Mouse (Mus musculus) MEL (cell line): ENCODE data around the gene F830045P16Rik. TPM values are rescaled to one million over a fixed set of nuclear protein-coding genes. Genes with fewer than 3 reads are reported as not detected.

Experiments
- DNase-seq: peaks from one replicate; pipeline ENCODE4 v3.0.0; 2011; ENCODE audit warnings: low read depth, low spot score
- H3K27ac ChIP-seq: 2 replicates; pipeline ENCODE4 v1.5.1; 2012; ENCODE audit warnings: low read depth, mild to moderate bottlenecking, control low read depth, low read length, moderate library complexity; ENCODE audit not compliant: control insufficient read depth
- H3K27me3 ChIP-seq, 2 experiments: fragments of 150-350 bp in 1 of 2; sonication (generic) in 1 of 2; 2 replicates each; pipeline ENCODE4 v1.6.1; 2012; ENCODE audit warnings: low read length in 2 of 2, mild to moderate bottlenecking in 2 of 2, improper control_type of control experiment in 1 of 2, moderate library complexity in 1 of 2; ENCODE audit not compliant: insufficient read depth in 2 of 2, control insufficient read depth in 1 of 2
- H3K36me3 ChIP-seq, 2 experiments: 2 replicates each; pipeline ENCODE4 v1.6.1; 2012 to 2014; ENCODE audit warnings: low read length in 2 of 2, improper control_type of control experiment in 1 of 2, inconsistent platforms in 1 of 2, mild to moderate bottlenecking in 1 of 2; ENCODE audit not compliant: insufficient read depth in 2 of 2, control insufficient read depth in 1 of 2
- H3K4me1 ChIP-seq, 2 experiments: fragments of 150-350 bp in 1 of 2; sonication (generic) in 1 of 2; 2 replicates each; pipeline ENCODE4 v1.6.1; 2012; ENCODE audit warnings: low read length in 2 of 2, improper control_type of control experiment in 1 of 2, mild to moderate bottlenecking in 1 of 2; ENCODE audit not compliant: insufficient read depth in 2 of 2, control insufficient read depth in 1 of 2
- H3K4me3 ChIP-seq, 2 experiments: fragments of 150-350 bp in 1 of 2; sonication (generic) in 1 of 2; 2 replicates each; pipeline ENCODE4 v1.5.1; 2012; ENCODE audit warnings: low read depth in 2 of 2, low read length in 2 of 2, mild to moderate bottlenecking in 2 of 2, moderate library complexity in 2 of 2, control low read depth in 1 of 2, improper control_type of control experiment in 1 of 2; ENCODE audit not compliant: control insufficient read depth in 1 of 2, insufficient read depth in 1 of 2
- H3K79me2 ChIP-seq: 2 replicates; pipeline ENCODE4 v1.6.1; 2012; ENCODE audit warnings: mild to moderate bottlenecking, low read length, moderate library complexity; ENCODE audit not compliant: control insufficient read depth, poor library complexity, insufficient read depth
- H3K9ac ChIP-seq: 2 replicates; pipeline ENCODE4 v1.6.1; 2012; ENCODE audit warnings: low read depth, mild to moderate bottlenecking, control low read depth, low read length, moderate library complexity; ENCODE audit not compliant: control insufficient read depth, poor library complexity, severe bottlenecking
- H3K9me3 ChIP-seq: fragments of 150-350 bp; sonication (generic); replicated peaks from 2 replicates; pipeline ENCODE4 v1.6.1; 2012; ENCODE audit warnings: mild to moderate bottlenecking, low read length, improper control_type of control experiment, moderate library complexity; ENCODE audit not compliant: insufficient read depth
- BHLHE40 ChIP-seq: IDR thresholded peaks from 2 replicates; pipeline ENCODE4 v1.6.1; 2012; ENCODE audit warnings: low read depth, mild to moderate bottlenecking, inconsistent platforms, low read length, improper control_type of control experiment, borderline replicate concordance
- CHD1 ChIP-seq: IDR thresholded peaks from 2 replicates; pipeline ENCODE4 v1.6.1; 2012; ENCODE audit warnings: low read depth, mild to moderate bottlenecking, inconsistent platforms, low read length, improper control_type of control experiment
- ELF1 ChIP-seq: IDR thresholded peaks from 2 replicates; pipeline ENCODE4 v1.6.1; 2014; ENCODE audit warnings: low read depth, mild to moderate bottlenecking, inconsistent platforms, low read length, improper control_type of control experiment, moderate library complexity
- GATA1 ChIP-seq: IDR thresholded peaks from 2 replicates; pipeline ENCODE4 v1.6.1; 2011; ENCODE audit warnings: low read depth, low read length, improper control_type of control experiment
- JUND ChIP-seq: IDR thresholded peaks from 2 replicates; pipeline ENCODE4 v1.6.1; 2011; ENCODE audit warnings: low read depth, mild to moderate bottlenecking, improper control_type of control experiment, low read length
- KAT2A ChIP-seq: conservative IDR thresholded peaks from 2 replicates; pipeline ENCODE4 v1.6.1; 2012; ENCODE audit warnings: low read depth, low read length, improper control_type of control experiment, inconsistent platforms
- POLR2AphosphoS2 ChIP-seq: IDR thresholded peaks from 2 replicates; pipeline ENCODE4 v1.6.1; 2011; ENCODE audit warnings: low read length, improper control_type of control experiment
- RCOR1 ChIP-seq: IDR thresholded peaks from 2 replicates; pipeline ENCODE4 v1.6.1; 2012; ENCODE audit warnings: low read depth, mild to moderate bottlenecking, inconsistent platforms, low read length, improper control_type of control experiment
- TAL1 ChIP-seq: IDR thresholded peaks from 2 replicates; pipeline ENCODE4 v1.6.1; 2012; ENCODE audit warnings: mild to moderate bottlenecking, inconsistent platforms, low read length, moderate library complexity, mixed read lengths
- TBP ChIP-seq: IDR thresholded peaks from 2 replicates; pipeline ENCODE4 v1.8.0; 2011; ENCODE audit warnings: low read depth, low read length, improper control_type of control experiment
- TCF12 ChIP-seq: IDR thresholded peaks from 2 replicates; pipeline ENCODE4 v1.6.1; 2014; ENCODE audit warnings: low read depth, mild to moderate bottlenecking, inconsistent platforms, low read length, improper control_type of control experiment, moderate library complexity
- UBTF ChIP-seq: IDR thresholded peaks from 2 replicates; pipeline ENCODE4 v1.6.1; 2012; ENCODE audit warnings: low read depth, mild to moderate bottlenecking, inconsistent platforms, low read length, improper control_type of control experiment, moderate library complexity, borderline replicate concordance; ENCODE audit not compliant: insufficient read depth
- USF1 ChIP-seq: IDR thresholded peaks from 2 replicates; pipeline ENCODE4 v1.6.1; 2014; ENCODE audit warnings: low read depth, mild to moderate bottlenecking, inconsistent platforms, low read length, improper control_type of control experiment, moderate library complexity
- ZC3H11A ChIP-seq: IDR thresholded peaks from 2 replicates; pipeline ENCODE4 v1.6.1; 2012; ENCODE audit warnings: low read depth, mild to moderate bottlenecking, inconsistent platforms, low read length, improper control_type of control experiment
- ZNF384 ChIP-seq: IDR thresholded peaks from 2 replicates; pipeline ENCODE4 v1.6.1; 2012; ENCODE audit warnings: low read depth, mild to moderate bottlenecking, inconsistent platforms, low read length, improper control_type of control experiment
- polyA plus RNA-seq, 2 experiments: library from polyadenylated mRNA; stranded (reverse) in 1 of 2; unstranded in 1 of 2; fragments of >175 nt in 1 of 2; fragments of >200 nt in 1 of 2; gene quantifications; 2 replicates each; pipeline versions ENCODE4 v1.2.1 to v1.2.4; 2012; ENCODE audit warnings: low replicate concordance in 2 of 2, low read depth in 1 of 2; ENCODE audit not compliant: insufficient read length in 2 of 2, insufficient read depth in 1 of 2, missing spikeins in 1 of 2
- total RNA-seq: library from RNA; depleted of rRNA; stranded (reverse); fragments of 300-350 nt; gene quantifications from 2 replicates; pipeline ENCODE4 v1.2.3, GENCODE M21; 2012

Gene F830045P16Rik
- total and polyA plus RNA-seq, 3 experiments, result not detected

DNA sequence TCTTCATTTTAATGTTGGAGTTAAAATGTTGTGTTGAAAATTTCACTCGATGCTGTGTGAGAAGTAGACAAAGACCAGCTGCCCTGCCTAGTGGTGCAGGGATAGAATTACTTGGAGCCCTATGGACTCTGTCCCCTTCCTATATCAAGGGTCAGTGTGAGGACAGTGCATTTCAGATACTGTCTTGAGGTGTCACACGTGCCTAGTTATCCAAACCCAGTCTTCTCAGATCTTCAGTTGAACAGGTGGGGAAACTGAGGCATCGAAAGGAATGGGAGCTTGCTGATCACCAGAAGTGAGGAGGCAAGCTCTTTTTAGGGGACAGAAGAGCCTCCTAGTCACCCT lies 22.4 kb upstream of the F830045P16Rik start:
- H3K36me3 ChIP-seq, result no peaks in the 10 kb centered on the region
- no peak for DNase-seq
- no peaks in the 10 kb centered on the region for H3K9me3 ChIP-seq
- TF ChIP-seq TAL1 (no peak), JUND (no peak), GATA1 (no peak), RCOR1 (no peak), BHLHE40 (no peak)
- H3K27me3 ChIP-seq, result peaks cover 0 to 5% of the 10 kb centered on the region in 2 experiments; a peak in 1 of 4 replicates
- H3K27ac ChIP-seq, result no peak overlapping the region
- no peak overlapping the region for H3K4me3 ChIP-seq
- H3K4me1 ChIP-seq, result no peaks in the 10 kb centered on the region
- H3K79me2 ChIP-seq, result no peaks in the 10 kb centered on the region
- H3K9ac ChIP-seq, result no peak overlapping the region

DNA sequence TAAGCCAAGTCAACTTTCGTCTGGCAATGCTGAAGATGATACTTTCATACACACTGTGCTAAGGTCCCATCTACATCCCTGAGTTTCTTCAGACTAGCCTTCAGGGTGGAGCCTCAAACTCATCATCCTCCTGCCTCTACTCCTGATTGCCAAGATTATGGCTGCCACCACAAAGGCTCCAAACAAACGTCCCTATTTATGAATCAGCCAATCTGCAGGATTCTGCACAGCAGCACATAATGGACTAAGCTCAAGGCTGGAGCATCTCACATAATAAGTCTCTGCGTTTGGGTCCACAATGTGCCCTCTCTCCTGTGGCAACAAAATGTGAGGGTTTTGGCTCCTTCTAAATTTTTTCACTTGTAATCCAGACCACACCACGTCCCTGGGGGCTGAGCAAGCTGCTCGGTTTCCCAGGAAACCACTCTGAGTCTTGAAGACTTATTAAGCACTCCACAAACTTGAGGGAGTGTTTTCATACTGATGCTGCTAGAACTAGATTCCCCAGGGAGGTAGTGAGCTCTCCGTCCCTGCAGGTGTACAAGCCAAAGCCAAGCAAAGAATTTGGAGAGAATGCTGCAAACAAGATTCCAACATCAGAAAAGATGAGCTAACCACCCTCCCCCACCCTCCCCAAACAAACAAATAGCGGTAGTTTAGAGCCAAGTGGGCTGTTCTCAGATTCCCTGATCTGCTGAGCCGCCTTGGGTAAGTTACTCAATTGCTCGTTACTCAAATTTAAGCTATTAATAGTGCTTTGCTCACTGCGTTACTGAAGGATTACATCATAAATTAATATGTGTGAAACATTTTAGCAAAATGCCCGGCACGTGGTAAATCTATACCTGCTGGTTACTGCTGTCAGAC lies 21.8 kb upstream of the F830045P16Rik start:
- Histone ChIP-seq H3K4me1 (no peaks in the 10 kb centered on the region), H3K27ac (no peak overlapping the region), H3K9me3 (no peaks in the 10 kb centered on the region), H3K79me2 (no peaks in the 10 kb centered on the region), H3K36me3 (no peaks in the 10 kb centered on the region), H3K4me3 (no peak overlapping the region), H3K27me3 (peaks cover 0 to 5% of the 10 kb centered on the region in 2 experiments; a peak in 1 of 4 replicates), H3K9ac (no peak overlapping the region)
- no peak for DNase-seq
- TF ChIP-seq CHD1 (no peak), TBP (no peak)

DNA sequence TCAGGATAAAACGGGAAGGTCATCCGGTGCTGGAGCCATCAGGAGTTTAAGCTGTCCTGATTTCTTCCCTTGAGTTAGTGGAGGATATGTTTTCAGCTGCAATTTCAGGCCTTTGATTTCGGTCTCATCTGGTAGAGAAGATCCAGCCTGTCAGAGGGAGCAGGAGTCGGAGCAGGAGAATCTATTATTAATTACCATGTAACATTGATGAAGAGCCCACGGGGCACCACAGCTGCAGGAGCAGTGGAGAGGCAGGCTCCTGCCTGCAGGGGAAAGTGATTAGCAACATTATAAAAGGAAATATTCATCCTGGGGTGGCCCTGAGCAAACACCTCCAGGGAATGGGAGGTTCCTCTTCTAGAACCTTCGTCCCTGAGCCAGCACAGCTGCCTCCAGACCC lies 19.7 kb upstream of the F830045P16Rik start:
- no peaks in the 10 kb centered on the region for H3K36me3 ChIP-seq
- peaks cover 0 to 5% of the 10 kb centered on the region in 2 experiments; a peak in 1 of 4 replicates for H3K27me3 ChIP-seq
- DNase-seq, result no peak
- H3K9me3 ChIP-seq, result no peaks in the 10 kb centered on the region
- no peaks in the 10 kb centered on the region for H3K4me1 ChIP-seq
- no peak overlapping the region for H3K9ac ChIP-seq
- no peaks in the 10 kb centered on the region for H3K79me2 ChIP-seq
- H3K27ac ChIP-seq, result no peak overlapping the region
- no peak overlapping the region for H3K4me3 ChIP-seq
- TF ChIP-seq USF1 (no peak), TCF12 (no peak), ZC3H11A (no peak), RCOR1 (no peak), ELF1 (no peak), UBTF (no peak), POLR2AphosphoS2 (no peak), ZNF384 (no peak), KAT2A (no peak)
